Mouse (Mus musculus) CH12.LX (cell line): Measurements from ENCODE around the gene Scd4. TPM values are rescaled to one million over a fixed set of nuclear protein-coding genes. Genes with fewer than 3 reads are reported as not detected.
"Not testable (repeated sequence)": the region's sequence is repeated elsewhere in the genome, so short reads cannot be mapped to it uniquely, and the experiment has no call there.

Experiments
- DNase-seq: peaks from one replicate; pipeline ENCODE4 v3.0.0-alpha.2; 2013; ENCODE audit errors: extremely low read depth
- H3K27ac ChIP-seq: 2 replicates; pipeline ENCODE4 v1.5.1; 2012; ENCODE audit warnings: low read depth, mild to moderate bottlenecking, control low read depth, moderate library complexity; ENCODE audit not compliant: insufficient read depth
- H3K27me3 ChIP-seq: replicated peaks from 2 replicates; pipeline ENCODE3; 2012; ENCODE audit warnings: inconsistent platforms
- H3K36me3 ChIP-seq, 2 experiments: replicated peaks in 1 of 2; 2 replicates each; pipeline versions ENCODE3 to v1.6.1; 2012; ENCODE audit warnings: inconsistent platforms in 1 of 2, low read length in 1 of 2, mild to moderate bottlenecking in 1 of 2, mixed read lengths in 1 of 2, moderate library complexity in 1 of 2; ENCODE audit not compliant: control insufficient read depth in 1 of 2, insufficient read depth in 1 of 2
- H3K4me1 ChIP-seq, 2 experiments: 2 replicates each; pipeline ENCODE4 v1.6.1; 2012; ENCODE audit warnings: inconsistent platforms in 1 of 2, moderate library complexity in 1 of 2; ENCODE audit not compliant: insufficient read depth in 2 of 2, control insufficient read depth in 1 of 2
- H3K4me2 ChIP-seq: 2 replicates; pipeline ENCODE4 v1.6.1; 2012; ENCODE audit warnings: low read depth, mild to moderate bottlenecking, control low read depth; ENCODE audit not compliant: poor library complexity, insufficient read depth, severe bottlenecking
- H3K4me3 ChIP-seq, 3 experiments: fragments of 150-350 bp in 1 of 3; sonication (generic) in 1 of 3; replicated peaks in 1 of 3; 2 replicates each; pipeline versions ENCODE3 to v1.5.1; 2011 to 2012; ENCODE audit warnings: low read depth in 2 of 3, low read length in 2 of 3, mild to moderate bottlenecking in 2 of 3, moderate library complexity in 2 of 3, control low read depth in 1 of 3, improper control_type of control experiment in 1 of 3, inconsistent platforms in 1 of 3, mixed read lengths in 1 of 3; ENCODE audit not compliant: poor library complexity in 1 of 3
- H3K79me2 ChIP-seq: replicated peaks from 2 replicates; pipeline ENCODE4 v1.6.1; 2012; ENCODE audit warnings: mild to moderate bottlenecking, moderate library complexity; ENCODE audit not compliant: control insufficient read depth, poor library complexity, insufficient read depth, severe bottlenecking; ENCODE audit errors: extremely low read depth
- H3K9ac ChIP-seq: 2 replicates; pipeline ENCODE4 v1.6.1; 2012; ENCODE audit warnings: low read depth, mild to moderate bottlenecking, control low read depth, moderate library complexity; ENCODE audit not compliant: insufficient read depth
- H3K9me3 ChIP-seq: replicated peaks from 2 replicates; pipeline ENCODE3; 2012; ENCODE audit warnings: low read length, inconsistent platforms, mixed read lengths
- CHD1 ChIP-seq: IDR thresholded peaks from 2 replicates; pipeline ENCODE4 v1.6.1; 2012; ENCODE audit warnings: low read depth, low read length, improper control_type of control experiment, inconsistent platforms
- CHD2 ChIP-seq: IDR thresholded peaks from 2 replicates; pipeline ENCODE4 v1.6.1; 2011; ENCODE audit warnings: low read length, improper control_type of control experiment
- CTCF ChIP-seq, 2 experiments: IDR thresholded peaks in 1 of 2; conservative IDR thresholded peaks in 1 of 2; 2 replicates each; pipeline ENCODE4 v1.5.1; 2011 to 2012; ENCODE audit warnings: low read depth in 2 of 2, low read length in 2 of 2, improper control_type of control experiment in 1 of 2, inconsistent platforms in 1 of 2, mild to moderate bottlenecking in 1 of 2, moderate library complexity in 1 of 2
- PAX5 ChIP-seq: IDR thresholded peaks from 2 replicates; pipeline ENCODE4 v1.6.1; 2012; ENCODE audit warnings: low read length, inconsistent platforms, mixed read lengths
- POLR2A ChIP-seq: IDR thresholded peaks from 2 replicates; pipeline ENCODE4 v1.6.1; 2011; ENCODE audit warnings: low read depth, mild to moderate bottlenecking, improper control_type of control experiment, low read length
- POLR2AphosphoS2 ChIP-seq: IDR thresholded peaks from 2 replicates; pipeline ENCODE4 v1.6.1; 2011; ENCODE audit warnings: low read depth, low read length, improper control_type of control experiment
- SMC3 ChIP-seq: IDR thresholded peaks from 2 replicates; pipeline ENCODE4 v1.6.1; 2011; ENCODE audit warnings: low read depth, low read length, improper control_type of control experiment
- UBTF ChIP-seq: IDR thresholded peaks from 2 replicates; pipeline ENCODE4 v1.6.1; 2012; ENCODE audit warnings: low read depth, mild to moderate bottlenecking, inconsistent platforms, low read length, improper control_type of control experiment, moderate library complexity
- USF2 ChIP-seq: conservative IDR thresholded peaks from 2 replicates; pipeline ENCODE4 v1.6.1; 2011; ENCODE audit warnings: low read depth, low read length, improper control_type of control experiment
- ZC3H11A ChIP-seq: IDR thresholded peaks from 2 replicates; pipeline ENCODE4 v1.6.1; 2012; ENCODE audit warnings: low read depth, mild to moderate bottlenecking, inconsistent platforms, low read length, improper control_type of control experiment
- ZNF384 ChIP-seq: IDR thresholded peaks from 2 replicates; pipeline ENCODE4 v1.6.1; 2012; ENCODE audit warnings: low read depth, low read length, improper control_type of control experiment, inconsistent platforms
- dilution Hi-C: fragments of 300-500 bp; cut with MboI; formaldehyde crosslinking; loops from 2 replicates; pipeline ENCODE4 v1.14.3; 2020; ENCODE audit warnings: low sequenced_read_pairs; ENCODE audit not compliant: extremely low pct_unique_long_range_greater_than_20kb, extremely low pct_ligation_motif_present
- in situ Hi-C: fragments of 300-500 bp; cut with MboI; formaldehyde crosslinking; loops from 3 replicates; pipeline ENCODE4 v1.14.3; 2019; ENCODE audit warnings: low sequenced_read_pairs, low pct_ligation_motif_present, low pct_unique_long_range_greater_than_20kb, mixed read lengths
- polyA plus RNA-seq: library from polyadenylated mRNA; unstranded; fragments of >175 nt; gene quantifications from 2 replicates; pipeline ENCODE4 v1.2.1, GENCODE M21; 2012; ENCODE audit warnings: low read depth; ENCODE audit not compliant: insufficient read length
- total RNA-seq, 2 experiments: library from RNA; depleted of rRNA; stranded (reverse); fragments of 300-350 nt in 1 of 2; fragments of >200 nt in 1 of 2; gene quantifications; 2 replicates each; pipeline ENCODE4 v1.2.3; 2012 to 2014

Scd4 gene
- total and polyA plus RNA-seq, 3 experiments, result 0.11 TPM; not detected in 2

DNA sequence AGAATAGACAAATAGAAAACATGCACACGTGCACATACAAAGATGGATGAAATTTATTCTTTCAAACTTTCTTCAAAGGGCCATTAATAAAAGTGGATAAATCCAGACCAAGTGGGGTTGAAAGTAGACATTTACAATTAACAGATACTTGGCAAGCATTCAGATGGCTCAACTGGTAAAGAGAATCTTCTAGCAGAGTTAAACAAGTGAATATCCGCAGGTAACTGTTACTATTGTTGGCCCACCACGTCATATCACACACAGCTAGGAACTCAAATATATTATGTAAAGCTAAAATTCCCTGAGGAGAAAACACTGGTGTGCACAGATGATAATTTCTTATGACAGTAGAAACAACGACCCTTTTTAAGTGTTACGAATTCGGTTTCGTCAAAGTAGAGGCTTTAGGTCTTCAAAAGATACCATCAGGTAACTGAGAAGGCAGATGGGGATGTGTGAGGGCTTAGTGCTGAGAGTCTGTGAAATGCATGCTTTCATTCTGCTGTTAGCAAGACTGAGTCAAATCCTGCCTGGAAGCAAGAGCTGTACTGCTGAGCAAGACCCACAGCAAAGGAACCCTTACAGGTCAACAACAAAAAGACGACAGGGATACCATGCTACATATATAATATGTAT, 24.2 kb upstream of the Scd4 start:
- H3K9ac ChIP-seq, result no peak overlapping the region
- dilution Hi-C loops, result no loop called here
- peaks cover 0 to 30% of the 10 kb centered on the region in 2 experiments; a peak in 3 of 4 replicates for H3K4me1 ChIP-seq
- DNase-seq, result no peak
- TF ChIP-seq CHD2 (0 out of 2 replicates have a peak, but pooled peaks have one; percentile 9), UBTF (no peak)
- H3K79me2 ChIP-seq, result no peaks in the 10 kb centered on the region
- H3K4me3 ChIP-seq, result no peak overlapping the region
- H3K27ac ChIP-seq, result no peak overlapping the region
- H3K27me3 ChIP-seq, result no peaks in the 10 kb centered on the region
- in situ Hi-C loops, result no loop called here
- no peaks in the 10 kb centered on the region for H3K9me3 ChIP-seq
- H3K36me3 ChIP-seq, result peaks cover 45 to 53% of the 10 kb centered on the region in 2 experiments
- H3K4me2 ChIP-seq, result no peak overlapping the region

DNA sequence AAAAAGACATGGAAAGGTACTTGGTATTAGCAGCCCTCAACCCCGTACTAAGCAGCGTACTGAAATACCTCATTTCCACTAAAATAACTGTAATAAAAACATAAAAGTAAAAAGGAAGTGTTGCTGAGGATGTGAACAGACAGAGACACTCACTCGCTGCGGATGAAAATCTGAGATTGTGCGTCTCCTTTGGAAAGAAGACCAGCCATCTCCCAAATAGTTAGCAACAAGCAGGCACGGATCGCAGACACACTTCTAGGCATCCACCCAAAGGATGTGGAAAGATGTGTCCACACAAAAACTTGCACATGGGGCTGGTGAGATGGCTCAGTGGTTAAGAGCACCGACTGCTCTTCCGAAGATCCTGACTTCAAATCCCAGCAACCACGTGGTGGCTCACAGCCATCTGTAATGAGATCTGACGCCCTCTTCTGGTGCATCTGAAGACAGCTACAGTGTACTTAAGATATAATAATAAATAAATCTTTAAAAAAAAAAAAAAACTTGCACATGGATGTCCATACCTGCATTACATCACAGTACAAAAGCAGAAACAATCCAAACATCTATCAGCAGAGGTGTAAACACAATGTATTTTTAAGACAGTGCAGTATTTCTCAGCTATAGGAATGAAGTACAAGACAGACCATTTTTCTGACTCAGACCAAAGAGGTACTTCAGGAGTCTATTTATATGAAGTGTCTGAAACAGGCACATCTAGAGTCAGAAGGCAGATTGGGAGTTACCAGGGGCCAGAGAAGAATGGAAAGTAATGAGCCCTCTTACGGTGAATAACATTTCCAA, 23.3 kb upstream of the Scd4 start:
- Histone ChIP-seq H3K79me2 (no peaks in the 10 kb centered on the region), H3K4me3 (no peak overlapping the region), H3K27me3 (no peaks in the 10 kb centered on the region), H3K9me3 (no peaks in the 10 kb centered on the region), H3K36me3 (peaks cover 38 to 48% of the 10 kb centered on the region in 2 experiments), H3K27ac (no peak overlapping the region), H3K9ac (no peak overlapping the region), H3K4me1 (peaks cover 0 to 24% of the 10 kb centered on the region in 2 experiments; a peak in 3 of 4 replicates), H3K4me2 (no peak overlapping the region)
- in situ Hi-C loops (no loop called here), dilution Hi-C loops (no loop called here)
- no peak for DNase-seq
- no peak for TF ChIP-seq POLR2A
- peak in 1 of 2 experiments; percentile 12; a peak in 1 of 4 replicates for TF ChIP-seq CTCF (conservative IDR thresholded peaks at IDR 0.05 in 1 of 2, IDR thresholded peaks at IDR 0.05 in 1 of 2; ENCODE audit: low read depth in 2 of 2, low read length in 2 of 2)
- no peak for TF ChIP-seq SMC3
- TF ChIP-seq USF2, result no peak
- TF ChIP-seq CHD2, result no peak
- TF ChIP-seq PAX5, result no peak
- no peak for TF ChIP-seq CHD1
- TF ChIP-seq ZNF384, result no peak
- TF ChIP-seq POLR2AphosphoS2, result 0 out of 2 replicates have a peak, but pooled peaks have one; percentile 56
- TF ChIP-seq ZC3H11A, result no peak

DNA sequence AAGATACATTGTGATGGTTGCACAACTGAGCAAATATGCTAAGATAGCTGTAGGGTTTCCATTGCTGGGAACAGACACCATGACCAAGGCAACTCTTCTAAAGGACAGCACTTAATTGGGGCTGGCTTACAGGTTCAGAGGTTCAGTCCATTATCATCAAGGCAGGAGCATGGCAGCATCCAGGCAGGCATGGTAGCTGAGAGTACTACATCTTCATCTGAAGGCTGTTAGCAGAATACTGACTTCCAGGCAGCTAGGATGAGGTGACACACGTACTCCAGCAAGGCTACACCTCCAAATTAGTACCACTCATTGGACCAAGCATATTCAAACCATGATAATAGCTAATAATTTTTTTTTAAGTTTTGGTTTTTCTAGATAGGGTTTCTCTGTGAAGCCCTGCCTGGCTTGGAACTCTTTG, 22.7 kb upstream of the Scd4 start:
- H3K9me3 ChIP-seq, H3K27ac ChIP-seq, H3K4me3 ChIP-seq, in situ Hi-C loops, DNase-seq, H3K27me3 ChIP-seq, H3K79me2 ChIP-seq, H3K9ac ChIP-seq, dilution Hi-C loops, H3K4me2 ChIP-seq: not testable (repeated sequence)
- peaks cover 0 to 18% of the 10 kb centered on the region in 2 experiments; a peak in 3 of 4 replicates for H3K4me1 ChIP-seq
- peaks cover 32 to 42% of the 10 kb centered on the region in 2 experiments for H3K36me3 ChIP-seq
